Mouse (Mus musculus) heart, postnatal 25 days (tissue): ENCODE data around the gene Gpr107. TPM values are rescaled to one million over a fixed set of nuclear protein-coding genes. Genes with fewer than 3 reads are reported as not detected.

Source experiments
- DNase-seq: peaks from one replicate; pipeline ENCODE4 v3.0.0; 2022; ENCODE audit warnings: low spot score
- intact Hi-C: fragments of 180-260 bp; cut with DNase I; formaldehyde crosslinking; loops from one replicate; pipeline ENCODE4 v1.15.1; 2025
- total RNA-seq, 2 experiments: library from RNA; stranded (reverse); gene quantifications; 2 replicates each; pipeline ENCODE4 v1.2.3; 2021

The Gpr107 gene
- total RNA-seq, 2 experiments from 2014 or later: 33.1 to 35.1 TPM

GRCm38 (mm10) chr2:31125156-31125555 is 27.0 kb upstream of the Gpr107 start:
- no peak for DNase-seq
- intact Hi-C loops: no loop called here

GRCm38 (mm10) chr2:31126048-31126447 is 26.1 kb upstream of the Gpr107 start:
- intact Hi-C loops: no loop called here
- no peak for DNase-seq

GRCm38 (mm10) chr2:31127219-31127618 is 24.9 kb upstream of the Gpr107 start:
- intact Hi-C loops: no loop called here
- DNase-seq: no peak

GRCm38 (mm10) chr2:31127899-31128298 is 24.2 kb upstream of the Gpr107 start:
- DNase-seq: peak; percentile 33
- intact Hi-C loops: no loop called here

GRCm38 (mm10) chr2:31129742-31130518 is 22.2 kb upstream of the Gpr107 start:
- intact Hi-C loops: no loop called here
- DNase-seq: no peak

- intact Hi-C loops: no loop called here
- DNase-seq: no peak
Measured at GRCm38 (mm10) chr2:31130815-31131299, 21.3 kb upstream of the Gpr107 start.

- DNase-seq: no peak
- intact Hi-C loops: no loop called here
Measured at GRCm38 (mm10) chr2:31132682-31133081, 19.4 kb upstream of the Gpr107 start.

- DNase-seq: no peak
- intact Hi-C loops: no loop called here
Measured at GRCm38 (mm10) chr2:31133981-31134380, 18.1 kb upstream of the Gpr107 start.

GRCm38 (mm10) chr2:31135512-31135931 is 16.6 kb upstream of the Gpr107 start:
- intact Hi-C loops: loop anchor here (5.0 kb wide), 1 partner anchor 33 kb away; no protein-coding TSS in a partner anchor
- no peak for DNase-seq

- intact Hi-C loops: loop anchor here (5.0 kb wide), 1 partner anchor 34 kb away; no protein-coding TSS in a partner anchor
- no peak for DNase-seq
Measured at GRCm38 (mm10) chr2:31136338-31136737, 15.8 kb upstream of the Gpr107 start.

- DNase-seq: no peak
- intact Hi-C loops: loop anchor here (5.0 kb wide), 1 partner anchor 35 kb away; no protein-coding TSS in a partner anchor
Measured at GRCm38 (mm10) chr2:31137018-31137590, 15.0 kb upstream of the Gpr107 start.

- DNase-seq: no peak
- intact Hi-C loops: loop anchor here (5.0 kb wide), 1 partner anchor 37 kb away; no protein-coding TSS in a partner anchor
Measured at GRCm38 (mm10) chr2:31139174-31139632, 12.9 kb upstream of the Gpr107 start.

- intact Hi-C loops: loop anchor here (5.0 kb wide), 1 partner anchor 38 kb away; no protein-coding TSS in a partner anchor
- no peak for DNase-seq
Measured at GRCm38 (mm10) chr2:31139991-31140771, 11.9 kb upstream of the Gpr107 start.

- intact Hi-C loops: no loop called here
- no peak for DNase-seq
Measured at GRCm38 (mm10) chr2:31140772-31141073, 11.4 kb upstream of the Gpr107 start.

- intact Hi-C loops: no loop called here
- peak; percentile 20 for DNase-seq
Measured at GRCm38 (mm10) chr2:31141074-31141866, 10.8 kb upstream of the Gpr107 start.

GRCm38 (mm10) chr2:31141867-31142454 is 10.2 kb upstream of the Gpr107 start, which contains the start of gene Fnbp1:
Gene Fnbp1, minus strand, starts transcription at chr2:31142008.
- DNase-seq: peak; percentile 78
- intact Hi-C loops: no loop called here

GRCm38 (mm10) chr2:31142505-31142904 is 9.6 kb upstream of the Gpr107 start:
- no peak for DNase-seq
- intact Hi-C loops: no loop called here

- DNase-seq: no peak
- intact Hi-C loops: no loop called here
Measured at GRCm38 (mm10) chr2:31143326-31143725, 8.8 kb upstream of the Gpr107 start.
